Mouse (Mus musculus): ENCODE measurements around the gene Tor2a. TPM values are rescaled to one million over a fixed set of nuclear protein-coding genes. Genes with fewer than 3 reads are reported as not detected.

Gene Tor2a
- total RNA-seq, 2 experiments from 2014 or later = 29.9 to 31.0 TPM

- DNase-seq (ENCODE audit: low spot score in 2 of 2) = no peak
- intact Hi-C loops (cut with DNase I) = no loop called here
These were observed 5.4 kb upstream of the Tor2a start for GRCm38 (mm10) chr2:32751665-32752033.

DNA sequence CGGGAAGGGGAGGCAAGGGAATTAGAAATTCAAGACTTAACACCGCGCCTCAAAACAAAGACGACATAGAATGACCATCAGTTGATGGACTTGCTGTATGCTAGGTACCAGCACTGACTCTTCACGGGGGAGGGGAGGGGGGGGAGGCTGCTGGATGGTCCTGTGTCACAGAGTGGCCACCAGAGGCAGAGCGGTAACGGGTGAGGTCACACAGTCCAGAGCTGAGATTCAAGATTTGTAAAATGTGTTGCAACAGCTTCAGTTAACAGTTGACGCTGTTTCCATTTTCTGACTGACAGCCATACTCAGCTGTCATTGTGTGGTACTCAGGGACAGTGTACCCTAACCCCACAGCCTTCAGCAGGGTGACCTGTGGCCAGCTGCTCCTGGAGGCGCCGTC is 4.9 kb upstream of the Tor2a start:
- intact Hi-C loops (cut with DNase I) = no loop called here
- no peak for DNase-seq (ENCODE audit: low spot score in 2 of 2)

GRCm38 (mm10) chr2:32756674-32757055 is 369 bp upstream of the Tor2a start:
- intact Hi-C loops (cut with DNase I) = loop anchor here (1.0 to 5.0 kb wide), 2 partner anchors 43 to 129 kb away; partner anchors contain the start of gene Cdk9

GRCm38 (mm10) chr2:32758503-32758902 is 1.5 kb downstream of the Tor2a start:
- DNase-seq (ENCODE audit: low spot score in 2 of 2) = no peak
- intact Hi-C loops (cut with DNase I) = loop anchor here (5.0 kb wide), 1 partner anchor 131 kb away; no protein-coding TSS in a partner anchor

More at GRCm38 (mm10) chr2:32756674-32757055, 369 bp upstream of the Tor2a start:
- DNase-seq (ENCODE audit: low spot score in 2 of 2) = no peak

- no peak for DNase-seq (ENCODE audit: low spot score in 2 of 2)
- intact Hi-C loops (cut with DNase I) = loop anchor here (5.0 kb wide), 1 partner anchor 132 kb away; no protein-coding TSS in a partner anchor
These were observed 2.0 kb downstream of the Tor2a start for GRCm38 (mm10) chr2:32759001-32759400.

DNA sequence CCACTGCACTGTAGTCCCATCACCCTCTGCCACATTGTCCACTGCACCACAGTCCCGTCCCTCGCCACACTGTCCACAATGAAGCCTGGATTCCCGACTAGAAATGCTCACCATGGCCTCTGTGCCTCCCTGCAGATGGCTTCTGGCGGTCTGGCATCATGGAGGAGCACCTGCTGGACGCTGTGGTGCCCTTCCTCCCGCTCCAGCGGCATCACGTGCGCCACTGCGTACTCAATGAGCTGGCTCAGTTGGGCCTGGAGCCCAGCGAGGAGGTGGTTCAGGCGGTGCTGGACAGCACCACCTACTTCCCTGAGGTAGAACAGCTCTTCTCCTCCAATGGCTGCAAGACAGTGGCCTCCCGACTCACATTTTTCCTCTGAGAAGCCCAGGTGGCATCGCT is 4.3 kb downstream of the Tor2a start:
- intact Hi-C loops (cut with DNase I) = no loop called here
- peak in 1 of 2 experiments; percentile 48 for DNase-seq (ENCODE audit: low spot score in 2 of 2)

DNA sequence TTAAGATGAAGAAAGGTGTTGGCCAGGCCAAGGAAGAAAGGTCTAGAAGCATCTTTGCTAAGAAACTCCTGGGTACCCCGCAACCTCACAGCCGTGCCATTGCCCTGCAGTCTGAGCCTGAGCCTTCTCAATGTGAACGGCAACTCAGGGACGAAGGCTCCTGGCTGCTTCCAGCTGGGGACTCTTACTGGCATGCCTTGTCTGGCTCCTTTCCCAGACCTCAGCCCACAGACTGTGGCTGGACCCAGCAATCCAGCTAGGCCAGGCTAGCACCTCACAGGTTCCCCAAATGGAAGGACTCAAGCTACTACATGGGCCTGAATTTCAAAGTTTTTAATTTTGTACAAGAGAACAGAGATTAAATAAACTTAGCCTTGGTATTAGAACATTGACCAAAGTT is 4.8 kb downstream of the Tor2a start:
- intact Hi-C loops (cut with DNase I) = no loop called here
- DNase-seq (ENCODE audit: low spot score in 2 of 2) = peak in 1 of 2 experiments; percentile 31

- intact Hi-C loops (cut with DNase I) = no loop called here
- DNase-seq (ENCODE audit: low spot score in 2 of 2) = no peak
These were observed 6.3 kb downstream of the Tor2a start for GRCm38 (mm10) chr2:32763353-32763752.

DNA sequence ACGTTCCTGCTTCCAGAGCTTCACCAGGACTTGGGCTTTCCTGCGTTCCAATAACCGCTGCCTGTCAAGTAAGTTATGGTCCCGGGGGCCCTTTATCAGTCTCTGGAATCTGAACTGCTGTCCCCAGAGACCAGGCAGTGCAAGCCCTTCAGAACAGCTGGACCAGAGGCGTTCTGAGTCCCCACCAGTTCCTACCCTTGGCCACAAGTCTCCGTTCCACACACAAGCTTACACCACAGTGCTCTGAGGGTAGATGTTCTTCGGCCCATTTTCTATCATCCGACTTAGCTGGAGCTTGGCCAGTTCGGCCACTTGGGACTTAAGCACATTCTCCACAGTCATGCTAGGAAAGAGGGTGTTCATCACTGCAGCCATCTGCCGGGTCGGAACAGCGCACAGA is 10.2 kb downstream of the Tor2a start:
- DNase-seq (ENCODE audit: low spot score in 2 of 2) = no peak
- intact Hi-C loops (cut with DNase I) = no loop called here

GRCm38 (mm10) chr2:32768661-32769285 is 11.7 kb downstream of the Tor2a start:
- no peak for DNase-seq (ENCODE audit: low spot score in 2 of 2)
- intact Hi-C loops (cut with DNase I) = no loop called here

- no peak for DNase-seq (ENCODE audit: low spot score in 2 of 2)
- intact Hi-C loops (cut with DNase I) = no loop called here
These were observed 12.5 kb downstream of the Tor2a start for GRCm38 (mm10) chr2:32769327-32770085.

- no peak for DNase-seq (ENCODE audit: low spot score in 2 of 2)
- intact Hi-C loops (cut with DNase I) = no loop called here
These were observed 14.9 kb downstream of the Tor2a start for GRCm38 (mm10) chr2:32771886-32772285.

DNA sequence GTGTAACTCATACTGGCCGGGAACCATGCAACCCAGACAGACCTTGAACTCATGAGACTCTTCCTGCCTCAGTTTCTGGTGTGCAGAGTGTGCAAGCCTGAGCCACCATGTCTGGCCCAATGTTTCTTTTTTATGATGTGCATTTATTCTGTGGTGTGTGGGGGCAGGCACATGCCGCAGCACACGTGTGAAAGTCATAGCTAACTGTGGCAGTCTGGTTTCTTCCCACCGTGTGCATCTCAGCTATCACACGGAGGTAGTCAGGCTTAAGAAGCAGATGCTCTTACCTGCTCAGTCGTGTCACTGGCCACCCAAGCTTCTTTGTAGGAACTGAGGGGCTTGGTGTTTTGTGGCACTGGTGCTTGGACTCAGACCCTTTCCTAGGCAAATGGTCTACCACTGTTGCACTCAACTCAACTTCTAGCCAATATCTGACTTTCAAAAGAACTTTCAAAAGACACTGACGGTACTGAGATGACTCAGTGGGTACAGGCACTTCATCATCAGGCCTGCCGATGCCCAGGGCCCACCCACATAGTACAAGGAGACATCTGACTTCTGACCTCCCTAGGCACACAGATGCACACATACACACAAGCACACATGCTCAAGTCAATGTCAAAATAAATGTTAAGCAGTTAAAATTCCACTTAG is 15.7 kb downstream of the Tor2a start:
- intact Hi-C loops (cut with DNase I) = no loop called here
- DNase-seq (ENCODE audit: low spot score in 2 of 2) = no peak

GRCm38 (mm10) chr2:32775359-32776074 is 18.5 kb downstream of the Tor2a start, which contains the start of the genes Ttc16 and Ptrh1:
TSS of gene Ttc16 (minus strand) at chr2:32775633.
TSS of gene Ptrh1 (plus strand) at chr2:32775786.
- DNase-seq (ENCODE audit: low spot score in 2 of 2) = peak; percentile 98

DNA sequence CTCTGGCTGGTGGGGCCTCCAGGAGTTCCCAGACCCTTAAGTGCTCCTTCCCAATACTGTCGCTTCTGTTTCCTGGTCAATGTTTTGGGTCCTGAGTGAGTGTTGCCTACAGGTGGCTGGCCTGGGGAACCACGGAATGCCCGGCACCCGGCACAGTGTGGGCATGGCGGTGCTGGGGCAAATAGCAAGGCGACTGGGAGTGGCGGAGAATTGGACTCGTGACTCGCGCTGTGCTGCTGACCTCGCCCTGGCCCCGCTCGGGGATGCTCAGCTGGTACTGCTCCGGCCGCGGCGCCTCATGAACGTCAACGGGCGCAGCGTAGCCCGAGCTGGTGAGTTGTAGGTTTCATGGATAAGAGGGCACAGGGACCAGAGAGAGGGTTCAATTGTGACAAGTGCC is 19.2 kb downstream of the Tor2a start:
- no peak for DNase-seq (ENCODE audit: low spot score in 2 of 2)
- intact Hi-C loops (cut with DNase I) = no loop called here

More at GRCm38 (mm10) chr2:32775359-32776074, 18.5 kb downstream of the Tor2a start, which contains the start of the genes Ttc16 and Ptrh1:
- intact Hi-C loops (cut with DNase I) = no loop called here

GRCm38 (mm10) chr2:32778081-32778480 is 21.0 kb downstream of the Tor2a start:
- DNase-seq (ENCODE audit: low spot score in 2 of 2) = no peak
- intact Hi-C loops (cut with DNase I) = no loop called here

DNA sequence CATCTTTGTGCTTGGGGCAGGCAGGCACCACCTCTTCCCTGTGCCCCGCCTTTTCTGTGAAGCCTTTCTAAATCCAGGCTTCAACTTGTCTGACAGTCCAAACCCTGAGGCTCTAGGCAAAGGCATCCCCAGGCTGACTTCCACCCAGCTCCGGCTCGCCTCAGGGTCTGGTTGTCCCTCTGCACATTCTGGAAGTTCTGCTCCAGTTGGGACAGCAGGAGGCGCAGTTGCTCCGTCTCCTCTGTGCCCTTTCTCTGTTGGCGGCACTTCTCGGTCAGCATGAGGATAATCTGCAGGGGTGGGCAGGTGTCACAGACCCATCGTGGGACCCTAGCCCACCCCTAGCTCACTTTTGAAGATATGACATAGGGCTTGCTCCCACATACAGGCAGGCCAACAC is 22.1 kb downstream of the Tor2a start:
- intact Hi-C loops (cut with DNase I) = loop anchor here (1.0 kb wide), 1 partner anchor 75 kb away; no protein-coding TSS in a partner anchor
- DNase-seq (ENCODE audit: low spot score in 2 of 2) = peak; percentile 48 to 70

GRCm38 (mm10) chr2:32779714-32780113 is 22.7 kb downstream of the Tor2a start:
- intact Hi-C loops (cut with DNase I) = loop anchor here (1.0 to 5.0 kb wide), 2 partner anchors 75 to 148 kb away; no protein-coding TSS in a partner anchor

GRCm38 (mm10) chr2:32781710-32782109 is 24.7 kb downstream of the Tor2a start:
- intact Hi-C loops (cut with DNase I) = loop anchor here (5.0 kb wide), 1 partner anchor 146 kb away; no protein-coding TSS in a partner anchor
- DNase-seq (ENCODE audit: low spot score in 2 of 2) = no peak

More at GRCm38 (mm10) chr2:32779714-32780113, 22.7 kb downstream of the Tor2a start:
- DNase-seq (ENCODE audit: low spot score in 2 of 2) = no peak

Data from left cerebral cortex, postnatal 25 days (tissue).